Mouse (Mus musculus): ENCODE measurements around the gene Trim63. TPM values are rescaled to one million over a fixed set of nuclear protein-coding genes. Genes with fewer than 3 reads are reported as not detected.

Trim63 gene
- not detected for polyA plus RNA-seq (2015; fragmentation: Illumina TruSeq; extraction: RNeasy Lipid Tissue Mini Kit (QIAGEN cat#74804); ENCODE audit: low read depth, low replicate concordance)

DNA sequence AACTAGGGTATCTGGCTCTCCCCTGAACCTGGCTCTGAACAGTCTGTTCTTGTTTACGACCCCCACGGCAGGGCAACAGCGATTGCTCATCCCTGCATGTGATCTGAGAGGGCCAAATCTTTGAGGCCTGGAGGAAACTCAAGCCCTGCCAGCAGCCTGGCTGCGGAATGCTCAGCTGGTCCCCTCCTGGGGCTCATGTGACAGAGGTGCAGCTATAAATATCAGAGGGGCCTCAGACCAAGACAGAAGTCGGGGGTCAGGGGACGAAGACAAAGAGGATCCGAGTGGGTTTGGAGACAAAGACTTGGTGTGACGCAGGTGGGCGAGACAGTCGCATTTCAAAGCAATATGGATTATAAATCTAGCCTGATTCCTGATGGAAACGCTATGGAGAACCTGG is at the start of gene Trim63:
TSS of gene Trim63 (plus strand) at position 245 of the 400 bp plus-strand sequence.

DNA sequence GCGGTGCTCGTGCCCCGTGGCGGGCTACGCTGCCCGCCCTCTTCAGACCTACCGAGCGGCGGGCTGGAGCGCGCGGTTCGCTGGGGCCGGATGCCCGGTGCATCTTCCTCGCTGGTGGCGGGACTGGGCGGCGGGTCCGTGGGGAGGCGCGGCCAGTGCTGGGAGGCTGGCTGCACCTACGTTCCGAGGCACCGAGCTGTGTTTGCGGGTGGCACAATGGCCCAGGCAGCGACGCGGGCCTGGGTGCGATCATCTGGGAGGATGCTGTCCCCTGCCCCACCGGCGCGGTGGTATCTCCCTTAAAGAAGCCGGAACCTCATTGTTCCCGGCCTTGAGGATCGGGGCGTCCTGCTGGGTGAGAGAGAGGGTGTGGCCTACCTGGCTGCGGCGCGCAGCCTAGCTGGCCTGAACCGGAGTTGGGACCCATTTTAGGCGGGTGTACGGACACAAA is 27.3 kb upstream of the Trim63 start, which contains the start of gene Pdik1l:
TSS of gene Pdik1l (minus strand) at position 321 of the 451 bp plus-strand sequence.

DNA sequence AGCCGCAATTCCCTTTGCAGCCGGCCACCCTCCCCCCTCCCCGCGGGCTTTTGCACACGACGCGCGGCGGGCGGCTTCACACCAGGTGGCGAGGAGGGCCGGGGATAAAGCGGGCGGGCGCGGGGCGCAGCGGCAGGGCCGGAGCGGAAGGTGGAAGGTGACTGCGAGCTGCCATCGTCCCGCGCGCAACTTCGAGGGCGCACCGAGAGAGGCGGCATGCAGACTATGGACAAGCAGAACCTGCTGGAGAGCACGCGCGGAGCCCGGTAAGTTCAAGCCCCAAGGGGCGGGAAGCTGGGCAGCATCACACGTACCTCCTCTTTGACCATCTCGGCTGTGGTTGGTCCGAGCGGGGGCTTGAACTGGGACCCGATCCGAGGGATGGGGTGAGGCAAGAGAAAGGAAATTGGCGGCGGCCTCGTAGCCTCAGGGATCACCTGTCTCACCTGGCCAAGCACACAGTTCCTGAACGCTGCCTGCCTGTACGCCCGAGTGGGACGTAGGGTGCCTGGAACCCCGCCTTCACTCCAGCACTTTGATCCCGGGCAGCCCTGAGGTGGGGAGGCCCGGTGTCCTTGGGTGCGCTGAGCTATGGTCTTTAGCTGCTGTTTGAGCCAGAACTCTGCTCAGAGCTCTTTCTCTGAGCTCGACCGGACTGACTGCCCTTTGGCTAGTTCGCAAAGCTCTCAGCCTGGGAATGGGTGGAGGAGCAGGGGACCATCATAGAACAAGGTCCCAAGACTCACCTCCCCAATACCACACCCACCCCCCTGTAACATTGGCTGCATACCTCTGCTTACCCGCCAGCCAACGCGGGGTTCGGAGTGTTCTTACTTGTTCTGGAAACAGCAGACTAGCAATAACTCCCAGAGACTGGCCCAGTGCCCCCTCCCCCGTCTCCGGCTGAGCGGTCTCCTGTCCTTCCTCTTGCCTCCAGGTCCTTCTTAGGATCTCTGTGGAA is 28.4 kb downstream of the Trim63 start, which contains the start of gene Slc30a2:
TSS of gene Slc30a2 (plus strand) at position 111 of the 961 bp plus-strand sequence.

Other genes with a start within 250 kb of the Trim63 start
- 9.8 TPM for gene Cd52, start 220.0 kb upstream of the Trim63 start, polyA plus RNA-seq (2015; fragmentation: Illumina TruSeq; extraction: RNeasy Lipid Tissue Mini Kit (QIAGEN cat#74804); ENCODE audit: low read depth, low replicate concordance)
- 19.3 TPM for gene Ubxn11, start 212.6 kb upstream of the Trim63 start, polyA plus RNA-seq (2015; fragmentation: Illumina TruSeq; extraction: RNeasy Lipid Tissue Mini Kit (QIAGEN cat#74804); ENCODE audit: low read depth, low replicate concordance)
- gene Sh3bgrl3, start 186.3 kb upstream of the Trim63 start, polyA plus RNA-seq (2015; fragmentation: Illumina TruSeq; extraction: RNeasy Lipid Tissue Mini Kit (QIAGEN cat#74804); ENCODE audit: low read depth, low replicate concordance), result 286 TPM
- 12.2 TPM for gene Cep85, start 128.0 kb upstream of the Trim63 start, polyA plus RNA-seq (2015; fragmentation: Illumina TruSeq; extraction: RNeasy Lipid Tissue Mini Kit (QIAGEN cat#74804); ENCODE audit: low read depth, low replicate concordance)
- gene Gm7534, start 112.1 kb upstream of the Trim63 start, polyA plus RNA-seq (2015; fragmentation: Illumina TruSeq; extraction: RNeasy Lipid Tissue Mini Kit (QIAGEN cat#74804); ENCODE audit: low read depth, low replicate concordance), result not detected
- gene Catsper4, start 87.7 kb upstream of the Trim63 start, polyA plus RNA-seq (2015; fragmentation: Illumina TruSeq; extraction: RNeasy Lipid Tissue Mini Kit (QIAGEN cat#74804); ENCODE audit: low read depth, low replicate concordance), result not detected
- 0.18 TPM for gene Cnksr1, start 76.7 kb upstream of the Trim63 start, polyA plus RNA-seq (2015; fragmentation: Illumina TruSeq; extraction: RNeasy Lipid Tissue Mini Kit (QIAGEN cat#74804); ENCODE audit: low read depth, low replicate concordance)
- gene E130218I03Rik, start 71.5 kb upstream of the Trim63 start, polyA plus RNA-seq (2015; fragmentation: Illumina TruSeq; extraction: RNeasy Lipid Tissue Mini Kit (QIAGEN cat#74804); ENCODE audit: low read depth, low replicate concordance), result not detected
- gene Zfp593, start 69.5 kb upstream of the Trim63 start, polyA plus RNA-seq (2015; fragmentation: Illumina TruSeq; extraction: RNeasy Lipid Tissue Mini Kit (QIAGEN cat#74804); ENCODE audit: low read depth, low replicate concordance), result 12.3 TPM
- not detected for gene Gm30191, start 68.2 kb upstream of the Trim63 start, polyA plus RNA-seq (2015; fragmentation: Illumina TruSeq; extraction: RNeasy Lipid Tissue Mini Kit (QIAGEN cat#74804); ENCODE audit: low read depth, low replicate concordance)
- 4.2 TPM for gene Grrp1, start 61.0 kb upstream of the Trim63 start, polyA plus RNA-seq (2015; fragmentation: Illumina TruSeq; extraction: RNeasy Lipid Tissue Mini Kit (QIAGEN cat#74804); ENCODE audit: low read depth, low replicate concordance)
- 11.7 TPM for gene Pdik1l, start 27.2 kb upstream of the Trim63 start, polyA plus RNA-seq (2015; fragmentation: Illumina TruSeq; extraction: RNeasy Lipid Tissue Mini Kit (QIAGEN cat#74804); ENCODE audit: low read depth, low replicate concordance)
- gene Slc30a2, start 28.1 kb downstream of the Trim63 start, polyA plus RNA-seq (2015; fragmentation: Illumina TruSeq; extraction: RNeasy Lipid Tissue Mini Kit (QIAGEN cat#74804); ENCODE audit: low read depth, low replicate concordance), result not detected
- gene Extl1, start 68.7 kb downstream of the Trim63 start, polyA plus RNA-seq (2015; fragmentation: Illumina TruSeq; extraction: RNeasy Lipid Tissue Mini Kit (QIAGEN cat#74804); ENCODE audit: low read depth, low replicate concordance), result 32.5 TPM
- gene Pafah2, start 81.2 kb downstream of the Trim63 start, polyA plus RNA-seq (2015; fragmentation: Illumina TruSeq; extraction: RNeasy Lipid Tissue Mini Kit (QIAGEN cat#74804); ENCODE audit: low read depth, low replicate concordance), result 6.1 TPM
- gene Stmn1, start 153.2 kb downstream of the Trim63 start, polyA plus RNA-seq (2015; fragmentation: Illumina TruSeq; extraction: RNeasy Lipid Tissue Mini Kit (QIAGEN cat#74804); ENCODE audit: low read depth, low replicate concordance), result 1,473 TPM
- gene Paqr7, start 181.6 kb downstream of the Trim63 start, polyA plus RNA-seq (2015; fragmentation: Illumina TruSeq; extraction: RNeasy Lipid Tissue Mini Kit (QIAGEN cat#74804); ENCODE audit: low read depth, low replicate concordance), result 74.5 TPM
- gene Aunip, start 195.9 kb downstream of the Trim63 start, polyA plus RNA-seq (2015; fragmentation: Illumina TruSeq; extraction: RNeasy Lipid Tissue Mini Kit (QIAGEN cat#74804); ENCODE audit: low read depth, low replicate concordance), result 0.37 TPM
- gene Mtfr1l, start 220.3 kb downstream of the Trim63 start, polyA plus RNA-seq (2015; fragmentation: Illumina TruSeq; extraction: RNeasy Lipid Tissue Mini Kit (QIAGEN cat#74804); ENCODE audit: low read depth, low replicate concordance), result 76.0 TPM
- gene Selenon, start 237.0 kb downstream of the Trim63 start, polyA plus RNA-seq (2015; fragmentation: Illumina TruSeq; extraction: RNeasy Lipid Tissue Mini Kit (QIAGEN cat#74804); ENCODE audit: low read depth, low replicate concordance), result 15.5 TPM

Measured in brain, adult 10 weeks (tissue).